Comparison of ENCODE assay signal across 8 mouse cellular contexts in genomic region chr2:32966689-32967631, GRCm38 (mm10). TPM values are rescaled to one million over a fixed set of nuclear protein-coding genes. Genes with fewer than 3 reads are reported as not detected.
DNase-seq lines count a peak whose midpoint lies in the region; ATAC-seq and TF ChIP-seq lines count a peak whose summit lies in the region.

No protein-coding gene starts in this region.

- peak; percentile 60 for TF ChIP-seq CTCF in ES-Bruce4 (IDR thresholded peaks at IDR 0.05; ENCODE audit: low read depth, low read length)
- peak; percentile 62 for TF ChIP-seq CTCF in heart, postnatal 0 days (IDR thresholded peaks at IDR 0.05; ENCODE audit: low read depth)
- TF ChIP-seq CTCF in testis, adult 2 months (IDR thresholded peaks at IDR 0.05; ENCODE audit: control insufficient read depth, insufficient read depth, insufficient replicate concordance, low read depth, low read length), result peak; percentile 51; the same call in 1 of the 2 replicates

- no peaks in the 10 kb centered on the region for H3K4me1 ChIP-seq in ES-Bruce4 (ENCODE audit: control insufficient read depth, insufficient read depth, low read length)
- H3K4me1 ChIP-seq in forebrain, embryonic 12.5 days, result peaks cover 53% of the 10 kb centered on the region
- H3K4me1 ChIP-seq in heart, postnatal 0 days (ENCODE audit: control insufficient read depth, insufficient read depth), result peaks cover 28% of the 10 kb centered on the region
- H3K4me1 ChIP-seq in neural tube, embryonic 14.5 days (ENCODE audit: control insufficient read depth, insufficient read depth, low read length), result peaks cover 24% of the 10 kb centered on the region
- peaks cover 16% of the 10 kb centered on the region for H3K4me1 ChIP-seq in testis, adult 2 months (ENCODE audit: control insufficient read depth, insufficient read depth, low read length)

- peak; percentile 79 for ATAC-seq in cerebellum, adult (ENCODE audit: insufficient number of reproducible peaks, low FRiP score, low TSS enrichment)
- ATAC-seq in forebrain, embryonic 12.5 days (ENCODE audit: low FRiP score), result peak; percentile 87
- ATAC-seq in heart, postnatal 0 days (ENCODE audit: insufficient read depth, low read depth), result peak; percentile 87
- ATAC-seq in neural tube, embryonic 14.5 days (ENCODE audit: low read depth), result peak; percentile 92

- H3K9ac ChIP-seq in ES-Bruce4 (ENCODE audit: low read depth, poor library complexity, severe bottlenecking), result peak overlapping the region; percentile 73
- peak overlapping the region; percentile 66 for H3K9ac ChIP-seq in forebrain, embryonic 12.5 days
- H3K9ac ChIP-seq in heart, postnatal 0 days (replicated peaks; ENCODE audit: low read depth, low read length), result peak overlapping the region; percentile 72
- peak overlapping the region; percentile 78 for H3K9ac ChIP-seq in neural tube, embryonic 14.5 days (replicated peaks; ENCODE audit: low read depth, low read length)

- peak; percentile 83 for TF ChIP-seq POLR2A in ES-Bruce4 (IDR thresholded peaks at IDR 0.05; ENCODE audit: insufficient read depth, low read length)
- TF ChIP-seq POLR2A in testis, adult 2 months (IDR thresholded peaks at IDR 0.05; ENCODE audit: control insufficient read depth, low read depth, low read length), result peak; percentile 96

- H3K4me3 ChIP-seq in ES-Bruce4 (ENCODE audit: low read depth, low read length), result peak overlapping the region; percentile 84
- peak overlapping the region; percentile 54 for H3K4me3 ChIP-seq in forebrain, embryonic 12.5 days (replicated peaks)
- peak overlapping the region; percentile 58 for H3K4me3 ChIP-seq in heart, postnatal 0 days (ENCODE audit: low read depth, low read length)
- H3K4me3 ChIP-seq in neural tube, embryonic 14.5 days (ENCODE audit: low read depth, low read length), result peak overlapping the region; percentile 57
- peak overlapping the region; percentile 96 for H3K4me3 ChIP-seq in testis, adult 2 months (ENCODE audit: control insufficient read depth, low read depth, low read length)

- H3K9me3 ChIP-seq in ES-Bruce4 (replicated peaks; ENCODE audit: control insufficient read depth, insufficient read depth, low read length, poor library complexity, severe bottlenecking), result no peaks in the 10 kb centered on the region
- H3K9me3 ChIP-seq in forebrain, embryonic 12.5 days, result no peaks in the 10 kb centered on the region
- H3K9me3 ChIP-seq in heart, postnatal 0 days (replicated peaks; ENCODE audit: control insufficient read depth, low read length), result no peaks in the 10 kb centered on the region
- no peaks in the 10 kb centered on the region for H3K9me3 ChIP-seq in neural tube, embryonic 14.5 days (ENCODE audit: control insufficient read depth, low read length)

- TF ChIP-seq EP300 in ES-Bruce4 (IDR thresholded peaks at IDR 0.05; ENCODE audit: insufficient read depth, low read depth, low read length), result no peak
- TF ChIP-seq EP300 in heart, postnatal 0 days (IDR thresholded peaks at IDR 0.05; ENCODE audit: low read depth), result 0 out of 2 replicates have a peak, but pooled peaks have one; percentile 25

- DNase-seq in heart, postnatal 0 days (ENCODE audit: low spot score), result peak; percentile 92
- peak; percentile 89 to 94 for DNase-seq in kidney, postnatal 4 days
- DNase-seq in lung, adult 18-20 months, result peak; percentile 86 to 87

- H3K27me3 ChIP-seq in ES-Bruce4 (ENCODE audit: control insufficient read depth, insufficient read depth, low read length, poor library complexity, severe bottlenecking), result no peaks in the 10 kb centered on the region
- no peaks in the 10 kb centered on the region for H3K27me3 ChIP-seq in forebrain, embryonic 12.5 days
- H3K27me3 ChIP-seq in heart, postnatal 0 days (ENCODE audit: control insufficient read depth, insufficient read depth, low read length), result no peaks in the 10 kb centered on the region
- no peaks in the 10 kb centered on the region for H3K27me3 ChIP-seq in neural tube, embryonic 14.5 days (ENCODE audit: control insufficient read depth, insufficient read depth, low read length)
- no peaks in the 10 kb centered on the region for H3K27me3 ChIP-seq in testis, adult 2 months (ENCODE audit: control insufficient read depth, insufficient read depth, low read length)

- H3K36me3 ChIP-seq in ES-Bruce4 (ENCODE audit: control insufficient read depth, insufficient read depth, low read length, poor library complexity, severe bottlenecking), result peaks cover 30% of the 10 kb centered on the region
- peaks cover 26% of the 10 kb centered on the region for H3K36me3 ChIP-seq in forebrain, embryonic 12.5 days (replicated peaks)
- peaks cover 22% of the 10 kb centered on the region for H3K36me3 ChIP-seq in heart, postnatal 0 days (replicated peaks; ENCODE audit: control insufficient read depth, insufficient read depth, low read length)
- peaks cover 12% of the 10 kb centered on the region for H3K36me3 ChIP-seq in neural tube, embryonic 14.5 days (ENCODE audit: control insufficient read depth, insufficient read depth, low read length)
- no peaks in the 10 kb centered on the region for H3K36me3 ChIP-seq in testis, adult 2 months (ENCODE audit: control insufficient read depth, insufficient read depth, low read length)

- peak overlapping the region; percentile 81 for H3K27ac ChIP-seq in ES-Bruce4 (ENCODE audit: insufficient read depth, low read length)
- H3K27ac ChIP-seq in forebrain, embryonic 12.5 days, result peak overlapping the region; percentile 89
- H3K27ac ChIP-seq in heart, postnatal 0 days (ENCODE audit: low read depth), result peak overlapping the region; percentile 98
- peak overlapping the region; percentile 95 for H3K27ac ChIP-seq in neural tube, embryonic 14.5 days (ENCODE audit: low read depth, low read length)
- peak overlapping the region; percentile 89 for H3K27ac ChIP-seq in testis, adult 2 months (ENCODE audit: control insufficient read depth, insufficient read depth, low read depth, low read length)

- peak overlapping the region; percentile 91 for H3K4me2 ChIP-seq in forebrain, embryonic 12.5 days
- H3K4me2 ChIP-seq in heart, postnatal 0 days (ENCODE audit: low read depth, low read length), result peak overlapping the region; percentile 79
- peak overlapping the region; percentile 69 for H3K4me2 ChIP-seq in neural tube, embryonic 14.5 days (ENCODE audit: low read depth, low read length)

- under 1% methylated on average over 55 of the region's 55 CpGs for WGBS in forebrain, embryonic 12.5 days
- WGBS in heart, postnatal 0 days, result under 1% methylated on average over 55 of the region's 55 CpGs
- WGBS in neural tube, embryonic 14.5 days, result under 1% methylated on average over 55 of the region's 55 CpGs

RNA-seq across cellular contexts. Expression of gene Lrsam1, which starts 5.5 kb away (rescaled TPM):
- polyA plus RNA-seq in ES-Bruce4 (2011; ENCODE audit: insufficient read depth, insufficient read length, low read depth, missing spikeins), result 14.7 and 17.0 TPM in 2 replicates
- 16.6 and 18.2 TPM in 2 replicates for polyA plus RNA-seq in forebrain, embryonic 12.5 days (2016; fragmentation: Nextera tagmentation; extraction: Ambion mirVana)
- 5.9 and 12.0 TPM in 2 replicates for total RNA-seq in heart, postnatal 0 days (2014; rRNA removed; ENCODE audit: low replicate concordance)
- polyA plus RNA-seq in heart, postnatal 0 days (2015; fragmentation: Nextera tagmentation; extraction: Ambion mirVana), result 5.4 and 5.6 TPM in 2 replicates
- 19.3 and 22.8 TPM in 2 replicates for polyA plus RNA-seq in neural tube, embryonic 14.5 days (2014; fragmentation: Nextera tagmentation; extraction: Ambion mirVana)
- 4.6 and 5.3 TPM in 2 replicates for polyA plus RNA-seq in testis, adult 2 months (2012; rRNA removed)

RNA-seq across cellular contexts. Expression of gene Rpl12, which starts 5.6 kb away (rescaled TPM):
- polyA plus RNA-seq in ES-Bruce4 (2011; ENCODE audit: insufficient read depth, insufficient read length, low read depth, missing spikeins), result 114 and 117 TPM in 2 replicates
- 115 and 128 TPM in 2 replicates for polyA plus RNA-seq in forebrain, embryonic 12.5 days (2016; fragmentation: Nextera tagmentation; extraction: Ambion mirVana)
- total RNA-seq in heart, postnatal 0 days (2014; rRNA removed; ENCODE audit: low replicate concordance), result 242 and 255 TPM in 2 replicates
- polyA plus RNA-seq in heart, postnatal 0 days (2015; fragmentation: Nextera tagmentation; extraction: Ambion mirVana), result 76.9 and 80.1 TPM in 2 replicates
- 99.4 and 113 TPM in 2 replicates for polyA plus RNA-seq in neural tube, embryonic 14.5 days (2014; fragmentation: Nextera tagmentation; extraction: Ambion mirVana)
- polyA plus RNA-seq in testis, adult 2 months (2012; rRNA removed), result 151 and 167 TPM in 2 replicates

RNA-seq across cellular contexts. Expression of gene Slc2a8, which starts 14.9 kb away (rescaled TPM):
- 7.9 and 9.0 TPM in 2 replicates for polyA plus RNA-seq in ES-Bruce4 (2011; ENCODE audit: insufficient read depth, insufficient read length, low read depth, missing spikeins)
- polyA plus RNA-seq in forebrain, embryonic 12.5 days (2016; fragmentation: Nextera tagmentation; extraction: Ambion mirVana), result 14.4 and 16.3 TPM in 2 replicates
- 42.1 and 46.2 TPM in 2 replicates for total RNA-seq in heart, postnatal 0 days (2014; rRNA removed; ENCODE audit: low replicate concordance)
- polyA plus RNA-seq in heart, postnatal 0 days (2015; fragmentation: Nextera tagmentation; extraction: Ambion mirVana), result 24.7 and 27.9 TPM in 2 replicates
- 17.6 and 21.2 TPM in 2 replicates for polyA plus RNA-seq in neural tube, embryonic 14.5 days (2014; fragmentation: Nextera tagmentation; extraction: Ambion mirVana)
- 50.8 and 62.8 TPM in 2 replicates for polyA plus RNA-seq in testis, adult 2 months (2012; rRNA removed)

Comparison
In these comparisons a context has a peak if more than half of its experiments do, and no peak if none do; other contexts are left out.
1. Peak in every context shown above with its lines: DNase-seq, ATAC-seq, H3K4me3 ChIP-seq and H3K27ac ChIP-seq.